8 mouse cellular contexts compared by ENCODE assay signal in the genomic region with DNA sequence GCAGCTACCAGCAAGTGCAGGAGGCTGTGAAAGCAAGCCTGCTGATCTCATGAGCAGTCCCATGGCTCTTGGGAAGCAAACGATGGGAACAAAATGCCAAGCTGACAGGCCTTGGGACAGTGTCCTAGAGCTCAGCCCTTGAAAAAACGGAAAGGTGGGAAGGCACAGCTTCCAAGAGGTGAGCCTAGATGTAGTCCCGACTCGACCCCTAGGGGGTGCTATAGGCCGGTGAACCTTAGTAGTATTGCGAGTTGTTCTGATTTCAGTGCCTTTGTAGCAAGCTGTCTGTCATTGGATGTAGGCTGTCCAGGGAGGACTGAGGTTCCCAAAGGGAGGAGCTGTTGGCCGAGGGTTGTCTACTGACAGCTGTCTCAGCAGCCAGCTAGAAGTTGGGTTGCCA. TPM values are rescaled to one million over a fixed set of nuclear protein-coding genes. Genes with fewer than 3 reads are reported as not detected.
DNase-seq lines count a peak whose midpoint lies in the region; TF ChIP-seq lines count a peak whose summit lies in the region.

No protein-coding gene starts in this region.

- peak; percentile 78 for DNase-seq in NIH3T3 (ENCODE audit: low read depth)
- peak; percentile 94 to 97 for DNase-seq in cerebellum, postnatal 10 days
- DNase-seq in gastrocnemius, adult 8-10 months (ENCODE audit: low spot score in 2 of 2) = peak; percentile 32 to 39
- peak; percentile 49 to 88 for DNase-seq in kidney, postnatal 36 days
- DNase-seq in lung, adult 18-20 months = peak; percentile 32 to 41
- DNase-seq in right cerebral cortex, postnatal 10 days (ENCODE audit: low spot score in 2 of 2) = peak; percentile 81 to 85
- DNase-seq in urinary bladder, postnatal 25 days (ENCODE audit: low spot score) = peak; percentile 67

- peaks cover 13% of the 10 kb centered on the region for H3K27me3 ChIP-seq in C2C12 (ENCODE audit: control insufficient read depth, insufficient read depth, insufficient read length)

- H3K79me2 ChIP-seq in C2C12 (ENCODE audit: control insufficient read depth, insufficient read depth) = no peaks in the 10 kb centered on the region

- no peak overlapping the region for H3K4me3 ChIP-seq in C2C12 (ENCODE audit: insufficient read depth, poor library complexity, severe bottlenecking)

- H3K36me3 ChIP-seq in C2C12 (ENCODE audit: control insufficient read depth, insufficient read depth) = no peaks in the 10 kb centered on the region

- H3ac ChIP-seq in C2C12 (ENCODE audit: control insufficient read depth, insufficient read length, low read depth) = no peak overlapping the region

- H3K79me3 ChIP-seq in C2C12 (ENCODE audit: low read depth) = no peaks in the 10 kb centered on the region

- TF ChIP-seq CTCF in C2C12 (IDR thresholded peaks at IDR 0.05; ENCODE audit: control insufficient read depth, insufficient read depth, insufficient read length) = peak; percentile 20

TF ChIP-seq in C2C12, 6 proteins besides CTCF, POLR2A, EP300 and RAD21:
- TF ChIP-seq FOSL1 (IDR thresholded peaks at IDR 0.05; ENCODE audit: insufficient read depth, low read length, poor library complexity, severe bottlenecking) (no peak), MAX (IDR thresholded peaks at IDR 0.05) (no peak), MYOD1 (IDR thresholded peaks at IDR 0.05; ENCODE audit: control insufficient read depth, insufficient read length, low read depth) (no peak), USF1 (IDR thresholded peaks at IDR 0.05; ENCODE audit: low read depth) (no peak), CEBPB (IDR thresholded peaks at IDR 0.05; ENCODE audit: low read depth) (no peak)
TF ChIP-seq in C2C12: peak in this region for 0.

RNA-seq across cellular contexts. Expression of a gene that starts 49.7 kb away (rescaled TPM):
- not detected for polyA plus RNA-seq in C2C12 (2012; fragmentation: generic; extraction: Trizol)
- not detected for total RNA-seq in gastrocnemius, adult 8-10 months (2022)

Comparison
In these comparisons a context has a peak if more than half of its experiments do, and no peak if none do; other contexts are left out.
1. DNase-seq: peak in every context shown above with its lines; median percentile 96 in cerebellum, postnatal 10 days; 83 in right cerebral cortex, postnatal 10 days; 78 in NIH3T3; 68 in kidney, postnatal 36 days; 67 in urinary bladder, postnatal 25 days; 36 in lung, adult 18-20 months; 36 in gastrocnemius, adult 8-10 months.